Mouse (Mus musculus) liver, embryonic 14.5 days (tissue): ENCODE results near the gene Lhx5.

Source experiments
- CTCF ChIP-seq: IDR thresholded peaks from 2 replicates; pipeline ENCODE4 v1.5.1; 2016; ENCODE audit warnings: antibody characterized with exemption, low read depth, control low read depth
- EP300 ChIP-seq: IDR thresholded peaks from 2 replicates; pipeline ENCODE4 v1.6.1; 2016; ENCODE audit warnings: antibody characterized with exemption, low read depth

DNA sequence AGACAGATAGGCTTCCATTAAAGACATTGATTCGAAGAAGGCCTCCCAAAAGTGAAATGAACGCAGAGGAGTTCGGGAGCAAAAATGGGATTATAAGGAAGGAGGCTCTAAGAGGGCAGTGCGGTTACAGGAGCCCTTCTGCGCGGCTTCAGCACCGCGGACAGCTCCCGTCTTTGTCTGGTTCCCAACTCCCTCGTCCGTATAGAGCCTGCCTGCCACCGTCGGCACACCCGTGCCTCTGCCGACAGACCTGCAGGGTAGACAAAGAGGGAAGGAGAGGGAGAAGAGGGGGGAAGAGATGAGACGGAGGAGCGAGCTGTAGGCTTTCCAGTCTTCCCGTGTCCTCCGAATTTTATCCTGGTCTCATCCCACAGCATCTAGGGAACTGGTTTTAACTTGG lies 7.5 kb upstream of the Lhx5 start:
- no peak for TF ChIP-seq EP300
- TF ChIP-seq CTCF: no peak
